Mouse (Mus musculus) T-helper 1 cell (primary cell): ENCODE measurements at regions not wholly inside any gene's neighbourhood (a gene's known extent, or its start where the extent isn't known, plus 50 kb on each side); places are given as distances from the start of the nearest gene placed in this dataset.

Experiments
- in situ Hi-C: fragments of 300-600 bp; cut with MboI, MseI; formaldehyde crosslinking; loops from one replicate; pipeline ENCODE4 v1.15.1; 2025; ENCODE audit warnings: high pct_unique_total_duplicates

DNA sequence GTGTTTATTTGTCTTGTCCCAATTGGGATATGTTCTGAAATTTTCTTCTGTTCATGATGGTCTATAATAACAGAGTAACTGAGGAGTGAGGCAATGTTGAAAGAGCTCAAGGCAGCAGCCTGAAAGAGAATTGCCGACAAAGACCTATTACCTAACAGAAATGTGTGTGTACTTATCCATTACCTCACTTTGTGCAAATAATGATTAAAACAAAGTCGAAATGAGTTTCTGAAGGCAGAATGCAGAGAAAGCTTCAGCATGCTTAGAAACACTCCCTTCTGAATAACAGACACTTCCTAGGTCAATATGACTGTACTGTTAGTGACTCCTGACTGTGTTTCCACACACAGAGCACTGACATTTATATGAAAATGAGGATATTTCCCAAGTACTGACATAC is 63.0 kb downstream of the Kbtbd8 start:
- in situ Hi-C loops = no loop called here

DNA sequence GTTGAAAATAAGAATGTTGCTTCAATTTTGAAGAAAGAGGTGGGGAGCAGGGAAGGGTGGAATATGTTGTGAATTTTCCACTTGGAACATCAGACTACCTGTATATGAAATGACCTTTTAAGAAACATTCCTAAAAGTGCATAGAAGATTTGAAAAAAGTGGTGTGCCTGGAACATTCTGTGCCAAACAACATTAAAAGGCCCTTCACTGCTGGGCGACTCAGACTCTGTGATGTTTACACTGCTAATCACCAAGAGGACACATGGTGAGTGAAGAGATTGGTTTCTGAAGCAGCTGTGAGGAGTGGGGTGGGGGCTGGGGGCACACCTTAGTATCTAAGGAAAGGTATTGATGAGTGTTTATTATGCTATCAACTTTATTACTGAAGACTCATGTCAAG is 65.2 kb downstream of the Kbtbd8 start:
- in situ Hi-C loops = no loop called here

GRCm38 (mm10) chr6:95185074-95185931 is 68.3 kb downstream of the Kbtbd8 start:
- in situ Hi-C loops = no loop called here

- in situ Hi-C loops = no loop called here
These were observed 79.6 kb downstream of the Kbtbd8 start for GRCm38 (mm10) chr6:95196631-95197030.

DNA sequence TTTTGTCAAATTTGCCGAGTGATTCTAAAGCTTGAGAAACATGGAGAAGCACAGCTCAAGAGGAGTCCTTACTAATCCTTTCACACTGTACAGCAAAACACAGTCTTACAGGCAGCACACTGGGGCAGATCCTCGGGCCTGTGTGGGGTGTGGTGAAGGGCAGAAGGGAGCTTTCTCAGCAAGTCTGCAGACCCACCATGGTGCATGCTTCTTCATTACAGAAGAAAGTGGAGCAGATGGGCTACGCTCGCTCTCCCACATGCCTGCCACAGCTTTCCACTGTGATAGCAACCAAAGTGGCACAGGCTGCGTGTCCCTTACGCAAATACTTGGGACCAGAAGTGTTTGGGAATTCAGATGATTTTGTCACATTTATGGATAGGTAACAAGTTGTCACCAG is 81.6 kb downstream of the Kbtbd8 start:
- in situ Hi-C loops = no loop called here

DNA sequence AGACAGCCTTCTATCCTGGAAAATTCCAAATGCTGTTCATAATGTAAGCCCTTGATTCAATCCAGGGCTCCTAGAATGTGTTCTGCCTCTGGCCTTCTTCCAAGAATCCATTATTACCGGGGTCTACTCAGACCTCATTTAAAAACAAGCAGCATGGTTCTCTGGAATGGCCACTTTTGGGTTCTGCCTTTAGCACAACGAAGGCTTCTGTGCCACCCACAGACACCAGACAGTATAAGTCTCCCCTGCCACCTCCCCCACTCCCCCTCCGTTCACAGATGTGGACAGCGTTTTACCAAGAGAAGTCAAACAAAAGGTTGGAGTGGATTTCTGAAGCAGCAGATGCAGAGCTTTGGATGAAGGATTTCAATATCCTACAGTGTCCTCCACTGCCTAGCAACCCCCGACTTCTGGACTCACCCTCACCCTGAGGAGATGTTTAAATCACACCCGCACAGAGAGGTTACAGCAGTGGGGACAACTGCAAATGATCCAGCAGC is 85.3 kb downstream of the Kbtbd8 start:
- in situ Hi-C loops = no loop called here

DNA sequence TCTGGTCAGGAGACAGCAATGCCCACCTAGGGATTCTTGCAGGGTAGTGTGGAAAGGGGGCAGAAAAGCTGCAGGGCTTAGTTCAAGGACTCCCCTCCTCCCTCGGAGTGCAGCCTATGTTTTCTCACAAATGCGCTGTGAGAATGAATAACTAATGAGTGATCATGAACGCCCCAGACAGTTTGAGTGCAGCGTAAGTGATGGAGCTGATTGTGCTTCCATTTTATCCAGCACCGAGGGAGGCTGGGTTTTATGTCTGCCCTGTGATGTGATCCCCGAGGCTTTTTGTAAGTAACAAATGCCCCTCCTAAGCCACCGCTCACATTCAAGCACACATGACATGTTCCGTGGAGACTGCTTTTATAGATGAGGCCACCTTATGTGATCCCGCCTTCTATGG is 85.9 kb downstream of the Kbtbd8 start:
- in situ Hi-C loops = no loop called here

DNA sequence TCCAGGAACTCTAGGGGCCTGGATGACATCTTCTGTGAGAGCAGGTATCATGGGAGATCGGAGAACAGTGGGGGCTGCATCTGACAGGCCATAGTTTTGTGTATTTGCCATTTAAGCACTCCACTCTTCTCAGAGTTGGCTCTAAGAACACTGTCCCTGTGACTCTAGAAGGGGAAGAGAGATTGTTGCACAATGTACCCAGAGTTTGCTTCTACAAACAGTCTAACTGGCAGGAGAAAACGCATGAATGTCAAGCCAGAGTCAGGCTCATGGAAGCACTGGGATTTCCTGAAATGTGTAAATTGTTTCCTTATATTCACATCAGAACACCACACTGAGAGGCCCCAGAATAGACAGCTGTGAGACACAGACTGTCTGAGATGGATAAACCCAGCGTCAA is 87.2 kb downstream of the Kbtbd8 start:
- in situ Hi-C loops = no loop called here

GRCm38 (mm10) chr6:95207063-95207462 is 90.0 kb downstream of the Kbtbd8 start:
- in situ Hi-C loops = loop anchor here (5.0 kb wide), 1 partner anchor 40 kb away; no protein-coding TSS in a partner anchor

- in situ Hi-C loops = no loop called here
These were observed 100.4 kb downstream of the Kbtbd8 start for GRCm38 (mm10) chr6:95217431-95217830.

- in situ Hi-C loops = no loop called here
These were observed 101.8 kb downstream of the Kbtbd8 start for GRCm38 (mm10) chr6:95218830-95219229.

DNA sequence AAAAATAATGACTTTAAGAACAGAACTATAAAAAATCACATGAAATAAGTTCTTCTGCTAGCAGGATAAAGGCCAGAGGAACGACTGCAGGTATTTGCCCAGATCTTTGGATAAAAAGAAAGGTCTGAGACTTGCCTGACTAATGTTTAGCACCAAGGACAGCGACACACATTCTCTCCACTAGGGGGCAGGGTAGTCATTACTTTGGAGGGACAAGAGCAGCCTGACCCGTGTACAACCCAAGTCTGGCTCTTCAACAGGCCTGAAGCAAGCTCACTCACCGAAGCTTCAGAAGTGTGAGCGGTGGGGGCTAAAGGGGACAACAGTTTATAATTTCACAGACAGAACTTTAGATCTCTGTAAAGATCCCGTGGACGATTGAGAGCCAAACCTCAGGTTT is 98.4 kb upstream of the Gm10234 start:
- in situ Hi-C loops = loop anchor here (5.0 to 10.0 kb wide), 5 partner anchors 441 to 1881 kb away; no protein-coding TSS in a partner anchor

DNA sequence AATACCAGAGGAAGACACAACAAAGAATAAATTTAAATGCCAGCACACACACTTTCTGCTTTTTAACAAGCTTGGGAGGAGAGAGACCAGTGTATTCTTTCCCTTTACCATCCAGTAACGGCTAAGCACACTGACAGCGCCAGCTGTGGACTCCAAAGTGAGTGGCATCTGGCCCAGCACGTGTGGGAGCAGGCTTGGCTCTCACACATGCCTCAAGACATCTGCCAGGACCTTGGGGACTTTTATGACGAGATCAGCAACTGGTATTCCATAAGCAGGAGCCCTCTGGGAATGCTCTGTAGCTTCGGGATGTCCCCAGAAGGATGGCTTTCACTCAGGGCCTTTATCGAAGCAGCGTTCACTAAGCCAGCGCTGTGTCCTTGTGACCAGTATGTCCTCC is 92.0 kb upstream of the Gm10234 start:
- in situ Hi-C loops = loop anchor here (10.0 kb wide), 3 partner anchors 435 to 1875 kb away; no protein-coding TSS in a partner anchor

DNA sequence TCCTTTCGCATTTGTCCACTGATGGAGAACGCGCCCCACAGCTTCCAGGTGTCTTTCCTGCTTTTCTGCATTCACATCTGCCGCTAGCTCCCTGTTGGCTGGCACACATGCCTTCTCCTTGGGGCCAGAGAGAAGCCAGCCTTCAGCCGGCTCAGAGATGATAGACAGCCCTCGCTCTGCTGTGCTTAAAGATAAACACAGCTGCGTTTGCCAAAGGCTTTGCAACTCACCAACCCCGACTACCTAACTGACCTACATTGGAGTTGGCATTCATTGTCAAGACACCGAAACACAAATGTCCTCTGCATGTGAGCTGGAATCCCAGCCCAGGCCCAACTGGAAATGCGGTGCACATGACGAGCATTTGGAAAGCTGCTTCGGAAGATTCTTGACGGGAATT is 87.2 kb upstream of the Gm10234 start:
- in situ Hi-C loops = no loop called here

DNA sequence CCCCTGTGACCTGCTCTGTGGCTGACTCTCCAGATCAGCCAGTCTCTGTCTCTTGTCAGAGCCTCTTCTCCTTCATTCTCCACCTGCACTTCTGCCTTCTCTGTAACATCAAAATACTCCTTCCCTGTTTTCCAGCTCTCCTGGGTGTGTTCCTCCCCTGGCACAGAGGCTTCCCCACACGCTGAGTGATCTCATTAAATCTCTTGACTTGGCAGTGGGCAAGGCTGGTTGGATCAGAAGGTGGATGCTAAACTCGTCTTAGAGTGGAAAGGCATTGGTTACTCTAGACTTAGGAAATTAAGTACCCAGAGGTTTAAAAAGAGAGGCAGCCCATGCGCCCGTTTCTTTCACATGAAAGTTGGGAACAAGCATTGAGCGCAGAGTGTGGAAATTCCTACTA is 78.3 kb upstream of the Gm10234 start:
- in situ Hi-C loops = no loop called here

- in situ Hi-C loops = loop anchor here (5.0 kb wide), 1 partner anchor 38 kb away; no protein-coding TSS in a partner anchor
These were observed 77.0 kb upstream of the Gm10234 start for GRCm38 (mm10) chr6:95244911-95245310.

GRCm38 (mm10) chr6:95256303-95256702 is 65.6 kb upstream of the Gm10234 start:
- in situ Hi-C loops = no loop called here

GRCm38 (mm10) chr6:95261001-95261400 is 60.9 kb upstream of the Gm10234 start:
- in situ Hi-C loops = loop anchor here (5.0 kb wide), 1 partner anchor 91 kb away; no protein-coding TSS in a partner anchor

GRCm38 (mm10) chr6:95264011-95264869 is 57.7 kb upstream of the Gm10234 start:
- in situ Hi-C loops = loop anchor here (5.0 kb wide), 1 partner anchor 88 kb away; no protein-coding TSS in a partner anchor

DNA sequence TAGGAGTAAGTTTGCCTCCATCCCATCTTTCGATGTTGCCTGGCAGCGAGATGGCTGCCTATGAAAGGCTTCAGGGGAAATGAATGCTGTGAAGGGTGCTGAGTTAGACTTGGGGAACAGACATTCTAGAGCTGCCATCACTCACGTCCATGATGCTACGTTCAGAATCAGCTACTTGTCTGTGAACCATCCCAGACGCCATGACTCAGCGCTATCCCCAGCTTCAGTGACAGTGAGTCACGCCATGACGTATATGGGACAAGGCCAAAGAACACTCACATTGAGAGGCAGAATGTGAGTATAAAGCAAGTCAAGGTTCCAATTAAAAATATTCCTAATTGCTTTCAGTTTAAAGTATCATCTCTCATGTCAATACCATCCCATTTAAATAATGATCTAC is 52.4 kb upstream of the Gm10234 start:
- in situ Hi-C loops = no loop called here
